Mouse (Mus musculus) midbrain, embryonic 15.5 days (tissue): ENCODE results near the gene Gm9045. TPM values are rescaled to one million over a fixed set of nuclear protein-coding genes. Genes with fewer than 3 reads are reported as not detected.

Source experiments
- polyA plus RNA-seq: library from polyadenylated mRNA; unstranded; fragments of >200 nt; fragmentation: Nextera tagmentation; extraction: Ambion mirVana; gene quantifications from 2 replicates; pipeline ENCODE4 v1.2.1, GENCODE M21; 2015

Gm9045 gene
- polyA plus RNA-seq, 1 experiment from 2014 or later: not detected

Other genes with a start within 250 kb of the Gm9045 start
- 29.8 and 32.0 TPM in 2 replicates for gene Mdm1, start 196.0 kb downstream of the Gm9045 start, polyA plus RNA-seq
- 0.25 TPM in 1 of 2 replicates, not detected in the other for gene Il22, start 132.9 kb downstream of the Gm9045 start, polyA plus RNA-seq
- gene Gm32717, start 97.1 kb downstream of the Gm9045 start, polyA plus RNA-seq: 0.14 and 0.21 TPM in 2 replicates
- gene Gm32802, start 79.1 kb downstream of the Gm9045 start, polyA plus RNA-seq: 0.14 and 0.21 TPM in 2 replicates
- gene Iltifb, start 42.8 kb downstream of the Gm9045 start, polyA plus RNA-seq: 0.52 TPM in 1 of 2 replicates, not detected in the other
- not detected in 2 replicates for gene Gm9040, start 10.9 kb downstream of the Gm9045 start, polyA plus RNA-seq
- not detected in 2 replicates for gene Gm9044, start 5.4 kb downstream of the Gm9045 start, polyA plus RNA-seq
- not detected in 2 replicates for gene Gm9046, start 5.4 kb upstream of the Gm9045 start, polyA plus RNA-seq
- 0.08 TPM in 1 of 2 replicates, not detected in the other for gene Gm9048, start 10.8 kb upstream of the Gm9045 start, polyA plus RNA-seq
- not detected in 2 replicates for gene Gm9049, start 16.3 kb upstream of the Gm9045 start, polyA plus RNA-seq
- gene Ifng, start 103.2 kb upstream of the Gm9045 start, polyA plus RNA-seq: not detected in 2 replicates